In the genomic region with DNA sequence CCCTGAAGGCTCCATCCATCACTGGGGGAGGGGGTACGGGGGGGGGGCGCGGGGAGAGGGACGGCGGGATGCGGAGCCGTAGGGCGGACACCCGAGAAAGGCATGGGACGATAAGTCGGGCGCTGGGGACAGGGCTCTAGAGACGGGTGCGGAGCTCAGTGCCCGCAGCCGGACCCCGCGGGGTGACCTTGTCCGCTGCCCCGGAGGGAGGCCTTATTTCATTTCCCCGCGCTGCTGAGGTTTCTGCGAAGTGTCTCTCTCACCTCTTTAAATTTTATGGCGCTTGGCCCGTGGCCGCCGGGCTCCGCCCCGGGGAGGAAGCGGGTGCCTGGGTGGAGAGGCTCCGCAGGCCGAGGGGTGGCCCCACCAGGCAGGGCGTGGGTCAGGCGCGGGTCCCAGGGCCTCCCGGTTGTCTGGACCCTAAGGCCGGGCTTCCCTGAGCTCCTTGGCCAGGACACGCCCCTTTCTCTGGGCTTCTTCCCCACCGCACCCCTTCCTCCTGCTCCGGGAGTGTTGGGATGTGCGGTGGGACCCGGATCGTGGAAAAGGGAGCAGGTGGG, we compare ENCODE assay signal across 7 mouse cellular contexts.
A peak's percentile ranks its signal among the peaks of the same experiment; 100 is the strongest.
DNase-seq lines count a peak whose midpoint lies in the region; ATAC-seq and TF ChIP-seq lines count a peak whose summit lies in the region.

No protein-coding gene starts in this region.

- no peaks in the 10 kb centered on the region for H3K36me3 ChIP-seq in intestine, embryonic 15.5 days
- H3K36me3 ChIP-seq in midbrain, embryonic 11.5 days (ENCODE audit: control insufficient read depth, insufficient read depth, low read length) = no peaks in the 10 kb centered on the region

- TF ChIP-seq POLR2A in embryonic fibroblast, embryonic 13.5 days (IDR thresholded peaks at IDR 0.05; ENCODE audit: low read depth, low read length) = no peak

- H3K27me3 ChIP-seq in intestine, embryonic 15.5 days (replicated peaks) = peaks cover 42% of the 10 kb centered on the region
- peaks cover 38% of the 10 kb centered on the region for H3K27me3 ChIP-seq in midbrain, embryonic 11.5 days (ENCODE audit: control insufficient read depth, insufficient read depth, low read length)

- peak overlapping the region; percentile 46 for H3K9ac ChIP-seq in intestine, embryonic 15.5 days
- H3K9ac ChIP-seq in midbrain, embryonic 11.5 days (ENCODE audit: low read length) = peak overlapping the region; percentile 29

- WGBS in intestine, embryonic 15.5 days = under 1% methylated on average over 42 of the region's 43 CpGs
- WGBS in midbrain, embryonic 11.5 days = under 1% methylated on average over 35 of the region's 43 CpGs

- H3K27ac ChIP-seq in embryonic fibroblast, embryonic 13.5 days (ENCODE audit: insufficient read depth, low read length) = no peak overlapping the region
- H3K27ac ChIP-seq in intestine, embryonic 15.5 days = no peak overlapping the region
- H3K27ac ChIP-seq in midbrain, embryonic 11.5 days (ENCODE audit: low read depth, low read length) = peak overlapping the region; percentile 22; the same call in 1 of the 2 replicates

- peak; percentile 50 to 57 for DNase-seq in urinary bladder, adult 18-20 months (ENCODE audit: low spot score in 2 of 2)
- DNase-seq in urinary bladder, postnatal 10 days (ENCODE audit: low spot score) = no peak
- DNase-seq in midbrain, embryonic 11.5 days (ENCODE audit: low spot score, missing footprints) = peak; percentile 91
- no peak for DNase-seq in layer of hippocampus, postnatal 10 days (ENCODE audit: low spot score in 2 of 2)

- peaks cover 3% of the 10 kb centered on the region for H3K4me1 ChIP-seq in embryonic fibroblast, embryonic 13.5 days (ENCODE audit: control insufficient read depth, insufficient read depth, low read length)
- peaks cover 26% of the 10 kb centered on the region for H3K4me1 ChIP-seq in intestine, embryonic 15.5 days (replicated peaks)
- H3K4me1 ChIP-seq in midbrain, embryonic 11.5 days (ENCODE audit: control insufficient read depth, insufficient read depth, low read length) = peaks cover 29% of the 10 kb centered on the region

- peak overlapping the region; percentile 96 for H3K4me2 ChIP-seq in intestine, embryonic 15.5 days (replicated peaks)
- peak overlapping the region; percentile 56 for H3K4me2 ChIP-seq in midbrain, embryonic 11.5 days

- no peaks in the 10 kb centered on the region for H3K9me3 ChIP-seq in intestine, embryonic 15.5 days
- H3K9me3 ChIP-seq in midbrain, embryonic 11.5 days (ENCODE audit: control insufficient read depth, low read length) = no peaks in the 10 kb centered on the region

- peak; percentile 47 for ATAC-seq in intestine, embryonic 15.5 days
- ATAC-seq in midbrain, embryonic 11.5 days (ENCODE audit: low FRiP score) = peak; percentile 47; the same call in 1 of the 2 replicates
- ATAC-seq in monocyte, adult 5-6 weeks (replicated peaks; ENCODE audit: insufficient number of reproducible peaks, low FRiP score, low TSS enrichment, poor library complexity, severe bottlenecking) = no peak

- H3K4me3 ChIP-seq in embryonic fibroblast, embryonic 13.5 days (ENCODE audit: insufficient read depth, low read length) = peak overlapping the region; percentile 35
- H3K4me3 ChIP-seq in intestine, embryonic 15.5 days (replicated peaks) = peak overlapping the region; percentile 44
- H3K4me3 ChIP-seq in midbrain, embryonic 11.5 days (ENCODE audit: low read depth, low read length) = peak overlapping the region; percentile 35

- TF ChIP-seq CTCF in embryonic fibroblast, embryonic 13.5 days (IDR thresholded peaks at IDR 0.05; ENCODE audit: borderline replicate concordance, insufficient read depth, low read length) = no peak

Comparison
In these comparisons a context has a peak if more than half of its experiments do, and no peak if none do; other contexts are left out.
1. DNase-seq: peak in urinary bladder, adult 18-20 months (2 of 2) and midbrain, embryonic 11.5 days (single experiment); none in urinary bladder, postnatal 10 days (single experiment) and layer of hippocampus, postnatal 10 days (0 of 2).
2. Peak in every context shown above with its lines, with median percentiles within 50 percentile points of each other: H3K4me3 ChIP-seq.